Mouse (Mus musculus) heart, adult 8-10 months (tissue): Measurements from ENCODE around the gene Gm2026. TPM values are rescaled to one million over a fixed set of nuclear protein-coding genes. Genes with fewer than 3 reads are reported as not detected.
"Not testable (repeated sequence)": the region's sequence is repeated elsewhere in the genome, so short reads cannot be mapped to it uniquely, and the experiment has no call there.

Source experiments
- DNase-seq: peaks from one replicate; pipeline ENCODE4 v3.0.0; 2022; ENCODE audit warnings: low spot score
- total RNA-seq, 4 experiments: library from RNA; stranded (reverse); gene quantifications; 2 replicates each; pipeline ENCODE4 v1.2.4; 2022

Gene Gm2026
- total RNA-seq: 10 to 100 TPM; 18.0 to 24.9 (median 20.5) TPM

GRCm38 (mm10) chr2:175965031-175965430 is at the start of gene Gm2026:
Gm2026 (plus strand) TSS chr2:175965331.
- DNase-seq: not testable (repeated sequence)

- DNase-seq: not testable (repeated sequence)
Measured at GRCm38 (mm10) chr2:175931000-175931399, 34.1 kb upstream of the Gm2026 start, which contains the start of gene Zfp966. Zfp966 (minus strand) TSS chr2:175931100.

Other genes with a start within 250 kb of the Gm2026 start
- gene Gm2007, start 223.8 kb upstream of the Gm2026 start, total RNA-seq: under 1 TPM in 1 of 4 experiments, not detected in 3; 0.20 TPM
- gene Gm14288, start 164.2 kb upstream of the Gm2026 start, total RNA-seq: 10 to 100 TPM; 12.7 to 25.8 (median 16.0) TPM
- 10 to 100 TPM; 12.7 to 20.3 (median 16.4) TPM for gene Gm6710, start 96.1 kb upstream of the Gm2026 start, total RNA-seq
- gene Zfp966, start 34.2 kb upstream of the Gm2026 start, total RNA-seq: 10 to 100 TPM; 15.1 to 17.9 (median 16.4) TPM
- gene Gm2004, start 184.5 kb downstream of the Gm2026 start, total RNA-seq: 10 to 100 TPM; 16.9 to 59.8 (median 50.7) TPM